Mouse (Mus musculus): ENCODE data around the gene Erc2.

Erc2 gene

DNA sequence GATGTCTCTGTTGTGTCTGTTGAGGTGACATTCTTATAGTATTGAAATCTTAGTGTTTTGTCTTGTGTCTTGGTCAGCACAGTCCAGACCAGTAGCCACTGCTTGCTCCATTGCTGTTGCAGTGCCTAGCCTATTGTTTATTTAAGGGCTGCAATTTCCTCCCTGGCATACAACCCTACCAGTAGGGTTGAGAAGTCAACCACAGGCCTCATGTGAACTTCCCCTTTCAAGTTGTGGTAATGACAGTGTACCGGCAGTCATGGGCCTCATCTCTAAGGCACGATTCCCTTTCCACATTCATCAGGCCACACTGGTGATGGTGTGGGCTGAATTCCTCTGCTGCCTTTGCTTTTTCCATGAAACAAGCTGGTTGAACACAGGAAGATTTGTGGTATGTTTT, 267.4 kb downstream of the Erc2 start:
- TF ChIP-seq GATA4 (IDR thresholded peaks at IDR 0.05; ENCODE audit: insufficient replicate concordance, low read length) = no peak

- TF ChIP-seq GATA4 (IDR thresholded peaks at IDR 0.05; ENCODE audit: insufficient replicate concordance, low read length) = no peak
Observed at GRCm38 (mm10) chr14:27892416-27892815, 270.2 kb downstream of the Erc2 start.

GRCm38 (mm10) chr14:27901772-27902171, 279.5 kb downstream of the Erc2 start:
- TF ChIP-seq GATA4 (IDR thresholded peaks at IDR 0.05; ENCODE audit: insufficient replicate concordance, low read length) = no peak

DNA sequence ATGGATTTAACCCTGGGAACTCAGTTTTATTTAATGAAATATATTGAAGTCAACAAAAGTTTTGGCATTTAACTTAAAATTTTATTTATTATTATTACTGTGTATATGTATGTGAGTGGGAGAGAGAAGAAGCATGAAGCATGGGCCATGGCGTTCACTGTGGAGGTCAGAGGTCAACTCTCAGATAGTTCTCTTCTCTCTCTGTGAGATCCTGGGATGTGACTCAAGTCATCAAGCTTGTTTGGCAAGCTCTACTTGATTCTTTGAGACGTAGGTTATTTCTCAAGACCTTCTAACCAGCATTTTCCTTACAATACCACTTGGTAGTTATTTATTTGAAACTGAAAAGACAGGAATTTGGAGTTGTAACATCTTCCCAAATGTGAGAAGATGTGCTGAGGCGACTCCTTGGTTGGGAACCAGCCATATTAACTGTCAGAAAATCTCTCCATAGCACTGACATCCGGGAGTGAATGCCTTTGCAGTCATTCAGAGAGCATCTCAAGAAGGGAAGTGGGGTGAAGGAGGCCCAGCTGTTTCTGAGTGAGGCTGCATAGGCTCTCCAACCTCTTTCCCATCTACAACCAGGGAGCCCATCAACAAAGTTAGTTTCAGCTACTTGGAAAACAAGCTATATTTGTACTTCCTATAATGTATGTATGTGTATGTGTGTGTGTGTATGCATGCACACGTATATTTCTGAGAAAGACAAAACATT, 299.6 kb downstream of the Erc2 start:
- TF ChIP-seq GATA4 (IDR thresholded peaks at IDR 0.05; ENCODE audit: insufficient replicate concordance, low read length) = no peak

GRCm38 (mm10) chr14:27927369-27927768, 305.1 kb downstream of the Erc2 start:
- TF ChIP-seq GATA4 (IDR thresholded peaks at IDR 0.05; ENCODE audit: insufficient replicate concordance, low read length) = no peak

- no peak for TF ChIP-seq GATA4 (IDR thresholded peaks at IDR 0.05; ENCODE audit: insufficient replicate concordance, low read length)
Observed at GRCm38 (mm10) chr14:27933533-27933932, 311.3 kb downstream of the Erc2 start.

DNA sequence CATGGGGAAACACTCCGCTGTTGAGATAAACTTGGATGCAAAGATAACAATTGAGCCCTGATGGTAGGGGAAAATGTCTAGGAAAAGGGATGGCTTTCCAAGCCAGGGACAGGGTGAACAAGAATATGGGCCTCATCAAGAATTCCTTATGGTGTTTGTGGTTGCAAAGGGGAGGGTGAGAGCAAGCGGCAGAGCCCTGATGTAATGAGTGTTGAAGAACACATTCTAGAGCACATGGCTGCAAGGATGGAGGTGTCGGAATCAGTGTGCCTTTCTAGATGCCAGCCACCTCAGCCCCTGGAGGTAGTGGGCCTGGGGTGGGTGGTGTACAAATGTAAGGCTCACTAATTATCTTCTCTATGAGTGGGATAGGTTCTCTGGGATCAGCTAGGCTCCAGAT, 313.5 kb downstream of the Erc2 start:
- no peak for TF ChIP-seq GATA4 (IDR thresholded peaks at IDR 0.05; ENCODE audit: insufficient replicate concordance, low read length)

- TF ChIP-seq GATA4 (IDR thresholded peaks at IDR 0.05; ENCODE audit: insufficient replicate concordance, low read length) = no peak
Observed at GRCm38 (mm10) chr14:27937922-27938321, 315.7 kb downstream of the Erc2 start.

DNA sequence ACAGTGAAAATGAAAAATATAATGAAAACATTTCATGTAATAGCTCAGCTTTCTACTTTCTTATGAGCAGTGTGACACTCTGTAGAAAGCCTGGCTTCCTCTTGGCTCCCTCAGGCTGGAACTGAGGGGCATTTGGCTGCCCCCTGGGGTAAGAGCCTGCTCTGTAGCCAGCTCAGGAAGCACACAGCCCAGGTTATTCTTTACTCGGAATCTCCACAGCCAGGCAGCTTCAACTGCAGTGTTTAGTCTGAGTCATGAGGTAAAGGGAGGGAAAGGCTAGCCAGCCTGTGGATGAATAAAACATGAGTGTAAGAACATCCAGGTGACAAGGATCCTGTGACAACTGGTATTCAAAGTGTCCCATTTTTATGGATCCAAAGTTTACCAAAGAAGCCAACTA, 323.0 kb downstream of the Erc2 start:
- TF ChIP-seq GATA4 (IDR thresholded peaks at IDR 0.05; ENCODE audit: insufficient replicate concordance, low read length) = no peak

- no peak for TF ChIP-seq GATA4 (IDR thresholded peaks at IDR 0.05; ENCODE audit: insufficient replicate concordance, low read length)
Observed at GRCm38 (mm10) chr14:27946211-27946610, 324.0 kb downstream of the Erc2 start.

GRCm38 (mm10) chr14:27948391-27948790, 326.2 kb downstream of the Erc2 start:
- TF ChIP-seq GATA4 (IDR thresholded peaks at IDR 0.05; ENCODE audit: insufficient replicate concordance, low read length) = no peak

- TF ChIP-seq GATA4 (IDR thresholded peaks at IDR 0.05; ENCODE audit: insufficient replicate concordance, low read length) = no peak
Observed at GRCm38 (mm10) chr14:27953814-27954213, 331.6 kb downstream of the Erc2 start.

- no peak for TF ChIP-seq GATA4 (IDR thresholded peaks at IDR 0.05; ENCODE audit: insufficient replicate concordance, low read length)
Observed at GRCm38 (mm10) chr14:27956801-27957200, 334.6 kb downstream of the Erc2 start.

DNA sequence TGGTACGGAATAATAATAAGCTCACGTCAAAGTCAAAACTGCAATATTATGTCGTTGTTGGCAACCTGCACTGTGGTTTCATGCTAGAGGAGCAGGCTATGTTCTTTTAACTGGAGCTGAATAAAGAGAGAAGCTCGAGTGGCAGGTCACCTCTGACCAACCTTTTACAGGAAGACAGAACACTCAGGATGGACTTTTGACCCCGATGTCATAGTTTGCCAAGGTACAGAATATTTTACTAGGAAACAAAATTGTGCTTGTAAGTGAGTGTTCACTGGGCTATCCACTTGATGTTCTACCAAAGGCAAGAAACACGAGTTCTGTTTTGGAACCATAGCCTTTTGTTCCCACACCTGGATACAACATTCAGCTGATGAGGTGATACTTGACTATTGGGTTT, 351.5 kb downstream of the Erc2 start:
- no peak for TF ChIP-seq GATA4 (IDR thresholded peaks at IDR 0.05; ENCODE audit: insufficient replicate concordance, low read length)

DNA sequence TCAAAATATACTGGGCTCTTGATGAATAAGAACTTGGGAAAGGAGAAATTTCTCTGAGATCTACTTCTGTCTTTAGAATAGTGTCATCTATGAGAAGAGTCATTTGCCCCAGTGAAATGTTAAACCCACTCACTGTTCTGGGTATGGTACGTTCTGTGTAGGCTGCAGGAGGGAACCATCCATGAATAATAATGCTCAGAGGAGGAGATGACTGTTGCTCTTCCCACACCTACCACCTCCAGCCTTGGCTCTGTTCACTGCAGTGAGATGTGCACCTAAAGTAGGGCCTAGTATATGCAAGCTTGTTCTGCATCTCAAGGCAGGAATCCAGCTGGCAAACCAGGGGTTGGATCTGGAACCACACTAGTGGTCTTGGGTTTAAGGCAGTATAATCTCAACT, 353.4 kb downstream of the Erc2 start:
- no peak for TF ChIP-seq GATA4 (IDR thresholded peaks at IDR 0.05; ENCODE audit: insufficient replicate concordance, low read length)

DNA sequence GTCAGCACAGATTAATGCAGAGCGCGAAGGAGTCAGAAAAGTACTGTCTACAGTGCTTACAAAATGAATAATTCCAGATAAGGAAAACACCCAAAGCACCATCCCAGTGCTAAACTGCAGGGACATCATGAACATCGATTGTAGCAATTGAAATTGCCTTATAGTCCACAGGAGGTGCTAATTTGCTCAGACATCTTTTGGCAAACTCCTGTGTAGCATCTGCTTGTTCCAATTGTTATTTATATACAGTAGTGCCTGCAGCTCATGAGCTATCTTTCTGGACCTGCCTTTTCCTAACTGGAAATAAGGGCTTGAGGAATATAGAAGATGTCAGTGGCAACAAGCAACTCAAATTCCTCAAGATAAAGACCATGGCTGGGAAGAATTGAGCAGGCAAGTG, 362.5 kb downstream of the Erc2 start:
- TF ChIP-seq GATA4 (IDR thresholded peaks at IDR 0.05; ENCODE audit: insufficient replicate concordance, low read length) = no peak

GRCm38 (mm10) chr14:27985201-27985600, 363.0 kb downstream of the Erc2 start:
- TF ChIP-seq GATA4 (IDR thresholded peaks at IDR 0.05; ENCODE audit: insufficient replicate concordance, low read length) = no peak
